ENCODE assay signal across 22 mouse cellular contexts in genomic region chr15:90563996-90564395, GRCm38 (mm10).
"Had no signal": no experiment of that assay in that cellular context is flagged by ENCODE, and none has a peak within 500 bp of the region (broad histone marks: within the 10 kb centered on the region; RNA-seq: fewer than 3 reads in every experiment).

No protein-coding gene starts in this region.

- DNase-seq: kidney, adult 2 months; kidney, postnatal 25 days; layer of hippocampus, postnatal 36 days; lung, adult 18-20 months; lung, postnatal 10 days; lung, postnatal 36 days; midbrain, embryonic 14.5 days; retina, postnatal 1 day; right cerebral cortex, postnatal 25 days; spleen, adult 18-20 months; thymus, adult 18-20 months; thymus, postnatal 36 days had no signal

- H3K9me3 ChIP-seq: limb, embryonic 15.5 days; liver, embryonic 12.5 days; liver, embryonic 15.5 days; lung, embryonic 15.5 days; neural tube, embryonic 12.5 days; neural tube, embryonic 15.5 days had no signal

- H3K27ac ChIP-seq: kidney, postnatal 0 days; left cerebral cortex, adult 2 months; limb, embryonic 15.5 days; liver, embryonic 12.5 days; liver, embryonic 15.5 days; lung, embryonic 15.5 days; neural tube, embryonic 12.5 days; neural tube, embryonic 15.5 days had no signal

- ATAC-seq: liver, embryonic 12.5 days had no signal

- H3K4me2 ChIP-seq: limb, embryonic 15.5 days; liver, embryonic 12.5 days; liver, embryonic 15.5 days; lung, embryonic 15.5 days; midbrain, embryonic 11.5 days; neural tube, embryonic 12.5 days; neural tube, embryonic 15.5 days had no signal

- H3K9ac ChIP-seq: limb, embryonic 15.5 days; liver, embryonic 12.5 days; liver, embryonic 15.5 days; lung, embryonic 15.5 days; neural tube, embryonic 12.5 days; neural tube, embryonic 15.5 days had no signal

- H3K4me3 ChIP-seq: left cerebral cortex, adult 2 months; limb, embryonic 15.5 days; liver, embryonic 12.5 days; liver, embryonic 15.5 days; lung, embryonic 15.5 days; megakaryocyte, embryonic 14.5 days; neural tube, embryonic 12.5 days; neural tube, embryonic 15.5 days had no signal

- H3K4me1 ChIP-seq: limb, embryonic 15.5 days; liver, embryonic 12.5 days; liver, embryonic 15.5 days; lung, embryonic 15.5 days; megakaryocyte, embryonic 14.5 days; neural tube, embryonic 12.5 days; neural tube, embryonic 15.5 days had no signal

- H3K36me3 ChIP-seq: limb, embryonic 15.5 days; liver, embryonic 12.5 days; liver, embryonic 15.5 days; lung, embryonic 15.5 days; neural tube, embryonic 12.5 days; neural tube, embryonic 15.5 days had no signal

- H3K27me3 ChIP-seq: limb, embryonic 15.5 days; liver, embryonic 12.5 days; liver, embryonic 15.5 days; lung, embryonic 15.5 days; megakaryocyte, embryonic 14.5 days; neural tube, embryonic 12.5 days; neural tube, embryonic 15.5 days had no signal
